ENCODE assay signal across 8 mouse cellular contexts in genomic region chr13:105223147-105223546, GRCm38 (mm10).
A peak's percentile ranks its signal among the peaks of the same experiment; 100 is the strongest.
DNase-seq lines count a peak whose midpoint lies in the region; ATAC-seq lines count a peak whose summit lies in the region.

No protein-coding gene starts in this region.

- peak; percentile 95 for ATAC-seq in frontal cortex, adult (ENCODE audit: low TSS enrichment)
- ATAC-seq in common myeloid progenitor, adult 5-6 weeks (replicated peaks; ENCODE audit: low read depth, poor library complexity, severe bottlenecking) = peak; percentile 84

- no peak for DNase-seq in frontal cortex, postnatal 25 days (ENCODE audit: low spot score in 2 of 2)
- DNase-seq in lung, postnatal 10 days = peak; percentile 21
- no peak for DNase-seq in lung, adult 18-20 months
- DNase-seq in kidney, postnatal 14 days = peak; percentile 12
- peak; percentile 8 for DNase-seq in right cerebral cortex, postnatal 4 days
- no peak for DNase-seq in Muller cell, postnatal 12 days (ENCODE audit: inconsistent ontology term)

Comparison
In these comparisons a context has a peak if more than half of its experiments do, and no peak if none do; other contexts are left out.
1. DNase-seq: peak in lung, postnatal 10 days (single experiment), kidney, postnatal 14 days (single experiment) and right cerebral cortex, postnatal 4 days (single experiment); none in frontal cortex, postnatal 25 days (0 of 2), lung, adult 18-20 months (0 of 2) and Muller cell, postnatal 12 days (single experiment).